Mouse (Mus musculus) G1E (cell line): ENCODE measurements at regions not wholly inside any gene's neighbourhood (a gene's known extent, or its start where the extent isn't known, plus 50 kb on each side); places are given as distances from the start of the nearest gene placed in this dataset.

Source experiments
- ATAC-seq: 2 replicates; pipeline ENCODE4 v1.8.0; 2016; ENCODE audit warnings: mild to moderate bottlenecking; ENCODE audit not compliant: insufficient number of reproducible peaks, poor library complexity, low FRiP score, severe bottlenecking; ENCODE audit errors: extremely low read depth
- DNase-seq: peaks from one replicate; pipeline ENCODE4 v3.0.0; 2012; ENCODE audit warnings: low spot score
- H3K27me3 ChIP-seq: 2 replicates; pipeline ENCODE4 v1.6.1; 2012; ENCODE audit warnings: mild to moderate bottlenecking, low read length, inconsistent platforms; ENCODE audit not compliant: insufficient read depth
- H3K36me3 ChIP-seq: replicated peaks from 2 replicates; pipeline ENCODE3; 2012; ENCODE audit warnings: mild to moderate bottlenecking, inconsistent platforms
- H3K4me1 ChIP-seq: 2 replicates; pipeline ENCODE4 v1.6.1; 2012; ENCODE audit warnings: low read depth, low read length, inconsistent platforms, mixed read lengths; ENCODE audit not compliant: insufficient read depth
- H3K4me3 ChIP-seq: 2 replicates; pipeline ENCODE4 v1.5.1; 2012; ENCODE audit warnings: low read depth, mild to moderate bottlenecking, inconsistent platforms, low read length, moderate library complexity, mixed read lengths
- H3K9me3 ChIP-seq: replicated peaks from 2 replicates; pipeline ENCODE4 v1.6.1; 2012; ENCODE audit warnings: inconsistent platforms
- CTCF ChIP-seq: IDR thresholded peaks from 2 replicates; pipeline ENCODE4 v1.5.1; 2012; ENCODE audit warnings: low read depth, low read length, inconsistent platforms, mixed read lengths
- GATA1 ChIP-seq: IDR thresholded peaks from 2 replicates; pipeline ENCODE4 v1.6.1; 2012; ENCODE audit warnings: borderline replicate concordance, low read length, inconsistent platforms, mixed read lengths
- GATA2 ChIP-seq: IDR thresholded peaks from 2 replicates; pipeline ENCODE4 v1.6.1; 2012; ENCODE audit warnings: low read depth, low read length, inconsistent platforms, borderline replicate concordance
- POLR2AphosphoS5 ChIP-seq: IDR thresholded peaks from 2 replicates; pipeline ENCODE4 v1.6.1; 2012; ENCODE audit warnings: low read depth, low read length, inconsistent platforms; ENCODE audit not compliant: insufficient replicate concordance
- TAL1 ChIP-seq: conservative IDR thresholded peaks from 2 replicates; pipeline ENCODE4 v1.6.1; 2012; ENCODE audit warnings: low read depth, low read length, inconsistent platforms, mixed read lengths

DNA sequence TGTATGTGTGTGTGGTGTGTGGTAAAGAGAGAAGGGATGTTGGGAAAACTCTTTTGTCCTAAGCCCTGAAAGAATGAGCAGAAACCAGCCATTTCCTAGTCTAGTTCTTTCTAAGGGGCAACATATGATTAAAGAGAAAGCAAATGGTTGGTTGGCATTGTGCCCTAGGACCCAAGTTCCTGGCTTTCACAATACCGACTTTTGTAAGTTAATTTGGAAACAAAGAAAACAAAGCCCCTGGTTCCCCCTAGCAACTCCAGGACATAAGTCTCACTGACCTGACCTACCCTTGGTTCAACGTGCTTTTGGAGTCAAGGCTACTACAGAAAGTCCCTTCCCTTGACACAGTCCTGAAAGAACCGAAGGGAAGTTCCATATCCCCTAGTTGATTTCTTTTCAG is 220.1 kb upstream of the Ppp2r3a start:
- no peak for DNase-seq
- Histone ChIP-seq H3K9me3 (peaks cover 43% of the 10 kb centered on the region), H3K4me3 (no peak overlapping the region), H3K36me3 (no peaks in the 10 kb centered on the region), H3K27me3 (no peaks in the 10 kb centered on the region), H3K4me1 (no peaks in the 10 kb centered on the region)
- ATAC-seq = no peak
- TF ChIP-seq GATA2 (no peak), TAL1 (no peak), GATA1 (no peak), CTCF (no peak), POLR2AphosphoS5 (no peak)

DNA sequence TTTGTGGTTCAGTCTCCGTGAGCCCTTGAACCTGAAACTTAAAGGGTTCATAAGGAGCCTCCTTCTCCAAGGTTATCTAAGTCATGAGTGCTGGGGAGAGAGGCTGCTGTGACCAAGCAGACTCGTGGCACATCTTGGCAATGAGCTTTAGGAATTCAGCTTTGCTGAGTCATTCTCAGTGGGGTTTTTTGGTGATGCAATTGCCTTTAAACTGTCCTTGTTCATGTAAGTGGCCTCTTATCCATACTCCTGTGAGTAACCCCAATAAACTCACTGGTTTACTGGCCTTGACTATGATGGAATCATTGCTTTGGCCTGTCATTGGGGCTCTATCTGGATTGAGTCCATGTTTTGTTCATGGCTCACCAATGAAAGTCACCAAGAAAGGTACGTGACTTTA is 218.2 kb upstream of the Ppp2r3a start:
- Histone ChIP-seq H3K36me3 (no peaks in the 10 kb centered on the region), H3K9me3 (peaks cover 55% of the 10 kb centered on the region), H3K4me1 (no peaks in the 10 kb centered on the region), H3K27me3 (no peaks in the 10 kb centered on the region), H3K4me3 (no peak overlapping the region)
- DNase-seq = no peak
- ATAC-seq = no peak
- TF ChIP-seq POLR2AphosphoS5 (no peak), GATA2 (no peak), GATA1 (no peak), TAL1 (no peak), CTCF (no peak)

- ATAC-seq = no peak
- TF ChIP-seq POLR2AphosphoS5 = no peak
- TF ChIP-seq GATA2 = no peak
- no peak for TF ChIP-seq GATA1
- no peak for TF ChIP-seq TAL1
- TF ChIP-seq CTCF = no peak
Measured at GRCm38 (mm10) chr9:101464727-101465427, 213.3 kb upstream of the Ppp2r3a start.

GRCm38 (mm10) chr9:101458947-101459627 is 207.5 kb upstream of the Ppp2r3a start:
- Histone ChIP-seq H3K36me3 (no peaks in the 10 kb centered on the region), H3K4me1 (no peaks in the 10 kb centered on the region), H3K9me3 (peaks cover 62% of the 10 kb centered on the region), H3K4me3 (no peak overlapping the region), H3K27me3 (no peaks in the 10 kb centered on the region)
- DNase-seq (no peak), ATAC-seq (no peak)
- no peak for TF ChIP-seq CTCF

More at GRCm38 (mm10) chr9:101464727-101465427, 213.3 kb upstream of the Ppp2r3a start:
- DNase-seq = no peak
- no peak overlapping the region for H3K4me3 ChIP-seq
- H3K36me3 ChIP-seq = no peaks in the 10 kb centered on the region
- H3K4me1 ChIP-seq = no peaks in the 10 kb centered on the region
- peaks cover 63% of the 10 kb centered on the region for H3K9me3 ChIP-seq
- no peaks in the 10 kb centered on the region for H3K27me3 ChIP-seq

- no peaks in the 10 kb centered on the region for H3K4me1 ChIP-seq
- TF ChIP-seq GATA2 (no peak), GATA1 (no peak), CTCF (no peak), TAL1 (no peak), POLR2AphosphoS5 (no peak)
- H3K36me3 ChIP-seq = no peaks in the 10 kb centered on the region
- no peaks in the 10 kb centered on the region for H3K27me3 ChIP-seq
- DNase-seq (no peak), ATAC-seq (no peak)
- no peak overlapping the region for H3K4me3 ChIP-seq
- peaks cover 58% of the 10 kb centered on the region for H3K9me3 ChIP-seq
Measured at GRCm38 (mm10) chr9:101458306-101458946, 206.8 kb upstream of the Ppp2r3a start.

GRCm38 (mm10) chr9:101446316-101446715 is 194.7 kb upstream of the Ppp2r3a start:
- Histone ChIP-seq H3K4me1 (no peaks in the 10 kb centered on the region), H3K36me3 (no peaks in the 10 kb centered on the region), H3K4me3 (no peak overlapping the region), H3K9me3 (peaks cover 71% of the 10 kb centered on the region), H3K27me3 (no peaks in the 10 kb centered on the region)
- TF ChIP-seq POLR2AphosphoS5 (no peak), CTCF (no peak), TAL1 (no peak), GATA1 (no peak), GATA2 (no peak)
- no peak for DNase-seq
- ATAC-seq = no peak
